Mouse (Mus musculus) T-cell, adult 66 days (primary cell): ENCODE data around the gene Ubtd2. TPM values are rescaled to one million over a fixed set of nuclear protein-coding genes. Genes with fewer than 3 reads are reported as not detected.

Source experiments
- total RNA-seq, 2 experiments: library from RNA; stranded (reverse); gene quantifications; 3 replicates in 1 of 2; 4 replicates in 1 of 2; pipeline ENCODE4 v1.2.4; 2023

The Ubtd2 gene
- 1 to 10 TPM; 4.3 to 4.9 TPM for total RNA-seq

GRCm38 (mm10) chr11:32454800-32455506 is at the start of gene Ubtd2:
Ubtd2 (plus strand) TSS chr11:32455370.

DNA sequence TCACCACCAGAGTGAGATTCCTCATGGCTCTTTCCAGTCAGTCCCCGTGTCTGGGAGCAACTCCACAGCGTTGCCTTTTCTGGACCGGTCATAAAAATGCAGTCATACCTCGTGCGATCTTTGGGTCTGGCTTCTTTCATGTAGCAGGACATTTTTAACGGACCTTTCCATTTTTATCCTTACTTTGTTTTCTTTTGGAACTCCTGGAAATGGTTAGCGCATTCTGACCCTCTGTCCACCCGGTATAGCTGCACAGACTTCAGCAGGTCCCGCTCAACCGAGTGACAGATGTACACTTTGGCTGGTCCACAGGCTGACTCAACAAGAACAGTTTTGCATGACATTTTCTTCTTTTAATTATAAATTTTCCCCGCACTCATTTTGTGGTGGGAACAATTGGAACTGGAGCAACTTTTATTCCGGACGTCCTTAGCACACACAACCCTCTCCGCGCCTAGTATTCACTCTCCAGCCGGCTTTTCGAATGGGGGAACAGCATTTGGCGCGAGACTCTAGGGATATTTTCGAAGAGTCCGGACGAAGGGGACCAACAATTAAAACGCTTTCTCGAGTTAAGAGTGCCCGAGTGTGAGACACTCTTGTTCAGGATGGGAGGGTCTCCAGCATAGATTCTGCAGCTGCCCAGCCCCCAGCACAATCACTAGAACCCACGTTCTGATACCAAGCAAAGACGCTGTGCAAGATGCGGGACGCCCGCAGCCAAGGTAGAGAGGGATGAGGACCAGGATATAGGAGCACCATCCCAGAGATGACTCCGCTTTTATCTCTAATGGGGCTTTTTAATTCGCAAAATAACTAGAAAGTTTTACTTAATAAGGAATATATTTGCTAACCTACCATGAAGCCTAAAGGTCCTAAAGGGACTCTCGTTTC is 76.9 kb downstream of the Ubtd2 start, which contains the start of gene Efcab9:
Gene Efcab9 (minus strand): TSS at position 211 of the 894 bp plus-strand sequence.

DNA sequence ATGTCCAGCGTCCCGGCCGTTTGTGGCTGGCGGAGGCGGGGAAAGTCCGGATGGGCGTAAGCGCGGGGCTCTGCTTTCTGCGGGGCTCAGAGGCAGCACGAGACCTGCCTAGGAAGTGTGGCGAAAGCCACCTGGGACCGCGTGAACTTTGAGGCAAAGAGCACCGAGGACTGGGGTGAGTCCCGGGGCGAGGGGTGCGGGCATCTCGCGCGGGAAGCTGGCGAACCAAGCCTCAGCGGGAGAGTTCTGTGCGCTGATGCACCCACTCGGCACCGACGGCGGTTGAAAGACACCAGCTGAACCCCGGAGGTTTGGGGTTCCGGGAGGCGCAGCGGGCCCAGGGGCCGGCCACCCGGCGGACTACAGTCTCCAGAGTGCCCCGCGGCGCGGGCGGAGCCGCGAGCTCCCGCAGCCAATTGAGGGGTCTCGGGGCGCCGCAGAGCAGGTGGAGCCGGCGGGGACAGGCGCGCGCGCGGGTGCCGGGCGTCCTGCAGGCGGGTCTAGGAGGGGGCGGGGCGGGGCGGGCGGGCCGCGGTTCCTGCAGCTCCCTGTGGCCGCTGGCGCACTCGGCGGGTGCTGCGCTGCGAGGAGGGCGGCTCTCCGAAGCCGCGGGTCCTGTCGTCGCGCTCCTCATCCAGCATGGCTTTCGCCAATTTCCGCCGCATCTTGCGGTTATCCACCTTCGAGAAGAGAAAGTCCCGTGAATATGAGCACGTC is 77.8 kb downstream of the Ubtd2 start, which contains the start of gene Stk10:
Gene Stk10 (plus strand): TSS at position 541 of the 717 bp plus-strand sequence.

Other genes starting within 250 kb of the Ubtd2 start
- gene Snrnp25, start 250.0 kb upstream of the Ubtd2 start, total RNA-seq, result 10 to 100 TPM; 11.6 to 15.5 TPM
- gene Rhbdf1, start 233.1 kb upstream of the Ubtd2 start, total RNA-seq, result 1 to 10 TPM; 1.1 to 3.3 TPM
- 10 to 100 TPM; 26.6 to 26.7 TPM for gene Mpg, start 228.9 kb upstream of the Ubtd2 start, total RNA-seq
- 10 to 100 TPM; 60.4 to 65.6 TPM for gene Nprl3, start 187.7 kb upstream of the Ubtd2 start, total RNA-seq
- not detected for gene Hba-x, start 179.0 kb upstream of the Ubtd2 start, total RNA-seq
- 10 to 100 TPM; 19.0 to 64.4 TPM for gene Hba-a1, start 171.9 kb upstream of the Ubtd2 start, total RNA-seq
- not detected for gene Hbq1b, start 168.4 kb upstream of the Ubtd2 start, total RNA-seq
- 10 to 100 TPM; 10.9 to 33.4 TPM for gene Hba-a2, start 158.9 kb upstream of the Ubtd2 start, total RNA-seq
- not detected for gene Hbq1a, start 155.3 kb upstream of the Ubtd2 start, total RNA-seq
- gene Sh3pxd2b, start 107.5 kb upstream of the Ubtd2 start, total RNA-seq, result under 1 TPM in 1 of 2 experiments, not detected in 1; 0.20 TPM
- gene Efcab9, start 76.7 kb downstream of the Ubtd2 start, total RNA-seq, result 1 to 10 TPM; 3.6 to 4.3 TPM
- gene Stk10, start 77.9 kb downstream of the Ubtd2 start, total RNA-seq, result 100 to 1,000 TPM; 258 to 267 TPM
- 10 to 100 TPM; 55.9 to 59.7 TPM for gene Fbxw11, start 187.4 kb downstream of the Ubtd2 start, total RNA-seq